Mouse (Mus musculus) stomach, postnatal 0 days (tissue): ENCODE measurements around the gene Fbxw7.

Source experiments
- CTCF ChIP-seq: IDR thresholded peaks from 2 replicates; pipeline ENCODE4 v1.5.1; 2016; ENCODE audit warnings: antibody characterized with exemption, low read depth, mild to moderate bottlenecking, moderate library complexity
- EP300 ChIP-seq: optimal IDR thresholded peaks from 2 replicates; pipeline ENCODE3; 2016; ENCODE audit warnings: antibody characterized with exemption

DNA sequence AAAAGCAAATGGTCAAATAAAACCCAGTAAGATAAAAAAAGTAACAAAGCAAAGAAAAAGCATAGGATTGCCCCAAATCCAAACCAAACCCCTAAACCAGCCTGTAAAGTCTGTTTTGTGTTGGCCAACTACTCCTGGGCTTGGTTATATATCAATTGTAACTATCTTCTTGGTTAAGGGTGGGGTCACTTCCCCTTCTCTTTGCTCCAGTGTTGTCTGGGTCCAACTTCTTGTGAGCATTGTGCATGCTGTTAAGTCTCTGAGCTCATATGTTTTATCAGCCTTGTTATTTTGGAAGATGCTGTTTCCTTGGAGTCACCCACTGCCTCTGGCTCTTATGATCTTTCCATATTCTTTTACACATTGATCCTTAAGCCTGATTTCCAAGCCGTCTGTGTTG is 39.4 kb downstream of the Fbxw7 start:
- TF ChIP-seq CTCF (no peak), EP300 (no peak)
